Mouse (Mus musculus) NIH3T3 (cell line): Measurements from ENCODE around the gene Psmd12.

Experiments used
- DNase-seq: peaks from one replicate; pipeline ENCODE4 v3.0.0-alpha.2; 2012; ENCODE audit warnings: low read depth

Gene Psmd12

GRCm38 (mm10) chr11:107479053-107479861, at the start of gene Psmd12:
TSS of gene Psmd12 (plus strand) at chr11:107479484.
- DNase-seq, result peak; percentile 97

DNA sequence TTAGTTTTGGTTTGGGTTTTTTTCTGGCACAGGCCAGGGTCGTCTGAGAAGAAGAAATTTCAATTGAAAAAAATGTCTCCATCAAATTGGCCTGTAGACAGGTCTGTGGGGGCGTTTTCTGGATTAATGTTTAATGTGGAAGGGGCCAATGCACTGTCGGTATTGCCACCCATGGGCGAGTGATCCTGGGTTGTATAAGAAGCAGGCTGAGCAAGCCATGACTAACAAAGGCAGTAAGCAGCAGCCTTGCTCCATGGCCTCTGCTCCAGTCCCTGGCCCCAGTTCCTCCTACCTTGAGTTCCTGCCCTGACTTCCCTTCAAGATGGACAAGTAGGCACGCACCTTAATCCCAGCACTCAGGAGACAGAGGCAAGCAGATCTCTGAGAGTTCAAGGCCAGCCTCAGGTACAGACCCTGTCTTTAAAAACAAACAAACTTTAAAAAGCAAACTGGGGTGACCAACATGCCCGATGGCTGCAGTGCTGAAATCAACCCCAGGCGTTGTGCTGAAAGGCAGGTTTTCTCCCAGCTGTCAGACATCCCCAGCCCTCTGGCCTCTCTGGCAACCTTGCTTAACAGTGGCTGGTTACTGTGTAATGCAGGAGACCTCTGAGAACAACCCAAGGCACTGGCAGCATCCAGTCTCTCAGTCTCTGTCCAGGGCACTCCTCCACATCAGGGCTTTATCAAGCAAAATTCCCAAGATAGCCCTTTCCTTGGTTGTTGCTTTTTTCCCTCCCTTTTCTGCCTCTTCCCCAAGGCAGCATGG, 47.9 kb upstream of the Psmd12 start:
- no peak for DNase-seq

DNA sequence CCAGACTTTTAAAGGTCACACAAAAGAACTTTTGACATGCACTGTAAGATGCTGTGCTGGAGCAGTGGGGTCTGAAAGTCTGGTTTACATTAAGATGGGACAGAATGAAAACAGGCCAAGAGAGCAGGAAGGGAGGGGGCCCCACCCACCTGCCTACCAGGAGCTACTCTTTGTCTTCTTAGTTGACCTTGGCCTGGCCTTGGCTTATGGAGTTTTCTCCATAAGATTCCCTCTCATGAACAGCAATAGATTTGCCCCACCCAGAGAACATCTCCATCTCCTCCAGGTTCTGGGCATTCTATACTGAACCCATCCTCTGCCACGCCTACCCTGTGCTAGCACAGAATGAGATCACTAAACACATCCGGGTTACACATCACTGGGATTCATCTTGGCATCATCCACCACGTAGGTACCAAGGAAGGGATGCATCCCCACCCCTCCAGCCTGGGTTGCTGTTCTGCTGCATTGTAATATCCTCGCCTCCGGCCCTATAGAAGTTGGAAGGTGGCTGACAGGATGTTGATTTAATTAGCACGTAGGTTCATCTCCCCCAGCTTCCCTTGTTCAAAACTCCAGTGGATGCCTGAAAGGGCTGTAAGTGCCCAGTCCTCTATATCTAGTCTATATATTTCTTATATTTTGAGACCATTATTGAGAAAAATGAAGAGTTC, 43.4 kb upstream of the Psmd12 start:
- no peak for DNase-seq

GRCm38 (mm10) chr11:107437723-107438122, 41.6 kb upstream of the Psmd12 start:
- peak; percentile 71 for DNase-seq

GRCm38 (mm10) chr11:107438140-107438539, 41.1 kb upstream of the Psmd12 start:
- DNase-seq, result peak; percentile 75

GRCm38 (mm10) chr11:107441050-107441449, 38.2 kb upstream of the Psmd12 start:
- DNase-seq, result no peak

- no peak for DNase-seq
Measured at GRCm38 (mm10) chr11:107443121-107444095, 35.9 kb upstream of the Psmd12 start.

- DNase-seq, result no peak
Measured at GRCm38 (mm10) chr11:107445683-107446082, 33.6 kb upstream of the Psmd12 start.

GRCm38 (mm10) chr11:107446650-107447049, 32.6 kb upstream of the Psmd12 start:
- no peak for DNase-seq

GRCm38 (mm10) chr11:107447349-107447748, 31.9 kb upstream of the Psmd12 start:
- DNase-seq, result no peak

GRCm38 (mm10) chr11:107447915-107448314, 31.4 kb upstream of the Psmd12 start:
- no peak for DNase-seq

DNA sequence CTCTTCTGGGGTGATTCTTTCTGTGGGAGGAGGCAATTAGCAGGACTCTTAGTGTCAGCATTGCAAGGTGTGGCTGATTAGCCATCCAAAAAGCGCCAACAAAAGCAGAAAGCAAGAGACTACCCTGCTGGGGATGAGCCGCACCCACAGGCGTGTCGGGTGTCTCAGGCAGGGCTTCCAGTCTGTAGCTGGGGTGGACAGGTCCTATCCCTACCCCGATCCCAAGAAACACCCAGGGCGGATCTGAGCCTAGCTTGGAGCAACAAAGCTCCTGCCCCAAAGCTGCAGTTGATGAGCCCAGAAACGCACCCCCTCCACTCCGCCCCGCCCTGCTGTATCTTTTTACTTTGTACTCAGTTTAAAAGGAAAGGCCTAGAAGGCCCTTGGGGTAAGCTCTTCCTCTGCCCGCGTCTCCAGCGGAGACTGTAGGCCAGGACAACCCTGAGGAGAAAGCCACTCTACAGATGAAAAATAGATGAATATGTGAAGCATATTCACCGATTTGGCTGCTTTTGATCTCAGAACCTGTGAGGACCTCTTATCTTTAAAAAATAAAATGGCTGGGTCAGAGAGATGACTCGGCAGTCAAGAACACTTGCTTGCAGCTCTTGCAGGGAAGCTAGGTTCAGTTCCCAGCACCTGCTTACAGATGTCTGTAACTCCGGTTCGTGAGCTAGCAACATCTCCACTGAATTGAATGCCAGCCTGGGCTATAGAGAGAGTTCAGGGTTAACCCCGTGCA, 29.9 kb upstream of the Psmd12 start:
- no peak for DNase-seq

DNA sequence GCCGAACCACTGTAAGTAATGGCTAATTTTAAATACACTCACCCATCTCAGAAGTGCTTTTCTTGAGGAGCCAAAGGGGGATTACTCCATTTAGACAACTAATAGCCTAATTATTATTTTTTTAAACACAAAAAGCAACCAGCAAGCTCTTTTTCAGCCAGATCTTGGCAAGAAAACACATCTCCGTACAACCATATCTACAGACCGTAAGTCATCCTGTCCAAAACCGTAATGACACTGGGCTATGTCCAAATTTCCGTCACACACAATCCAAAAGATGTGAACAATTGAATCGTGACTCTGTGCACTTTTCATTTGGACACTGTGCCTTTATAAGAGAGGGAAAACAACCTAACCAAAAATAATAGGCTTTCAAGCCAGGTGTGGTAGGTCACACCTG, 29.2 kb upstream of the Psmd12 start:
- no peak for DNase-seq

GRCm38 (mm10) chr11:107451106-107451505, 28.2 kb upstream of the Psmd12 start:
- peak; percentile 57 for DNase-seq

DNA sequence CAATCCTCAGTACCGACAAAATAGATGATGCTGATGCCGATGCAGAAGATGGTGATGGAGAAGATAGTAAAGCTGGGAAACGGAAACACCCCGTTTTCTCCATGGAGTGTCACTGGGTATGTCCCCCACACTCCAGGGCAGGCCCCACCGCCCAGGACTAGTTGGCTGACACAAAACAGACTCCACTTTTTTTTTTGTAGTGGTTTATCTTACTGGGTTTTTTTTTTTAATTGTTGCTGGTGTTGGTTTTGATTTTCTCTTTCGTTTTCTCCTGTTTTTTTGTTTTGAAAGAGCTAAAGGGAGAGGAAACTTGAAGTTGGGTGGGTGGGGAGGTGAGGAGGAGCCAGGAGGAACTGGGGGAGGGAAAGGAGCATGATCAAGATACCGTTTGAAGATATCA, 27.2 kb upstream of the Psmd12 start:
- no peak for DNase-seq

DNA sequence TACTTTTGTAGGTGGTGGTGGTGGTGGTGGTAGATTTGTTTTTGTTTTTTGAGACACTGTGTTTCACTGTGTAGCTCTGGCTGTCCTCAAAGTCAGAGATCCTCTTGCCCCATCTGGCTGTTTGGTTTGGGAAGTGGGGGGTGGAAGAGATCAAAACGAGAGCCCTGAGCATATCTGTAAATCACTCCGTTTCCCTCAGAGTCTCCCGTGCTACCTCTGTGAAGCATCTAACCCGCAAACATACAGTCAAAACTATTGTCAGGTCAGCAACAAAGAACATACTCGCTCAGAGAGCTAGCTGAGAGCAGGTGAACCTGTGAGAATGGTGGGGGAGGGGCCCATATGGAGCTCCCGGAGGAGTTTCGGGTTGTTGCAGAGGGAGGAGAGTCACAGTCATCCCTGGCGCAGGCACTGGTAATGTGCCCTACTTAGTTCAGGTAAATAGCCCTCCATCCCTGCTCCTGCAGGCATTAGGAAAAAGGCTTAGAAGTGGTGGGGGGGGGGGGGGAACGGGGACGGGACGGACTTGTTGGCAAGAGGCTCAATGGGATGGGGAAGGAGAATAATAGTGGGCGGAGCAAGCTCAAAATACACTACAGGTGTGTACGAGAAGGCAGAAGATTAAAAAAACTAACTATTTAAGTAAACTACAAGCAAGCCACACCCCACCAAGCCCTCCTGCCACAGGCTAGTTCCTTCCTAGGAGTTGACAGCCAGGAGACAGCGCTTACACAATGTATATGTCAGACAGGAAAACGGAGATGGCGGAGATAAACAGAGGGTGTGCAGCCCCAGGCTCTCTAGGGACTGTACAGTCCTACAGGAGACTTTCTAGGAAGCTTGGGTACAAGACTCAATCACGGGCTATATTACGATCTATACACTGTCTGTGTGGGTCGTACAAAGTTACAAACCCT, 24.5 kb upstream of the Psmd12 start:
- DNase-seq, result no peak

GRCm38 (mm10) chr11:107457282-107457681, 22.0 kb upstream of the Psmd12 start:
- no peak for DNase-seq

GRCm38 (mm10) chr11:107458286-107458685, 21.0 kb upstream of the Psmd12 start:
- DNase-seq, result peak; percentile 60

DNA sequence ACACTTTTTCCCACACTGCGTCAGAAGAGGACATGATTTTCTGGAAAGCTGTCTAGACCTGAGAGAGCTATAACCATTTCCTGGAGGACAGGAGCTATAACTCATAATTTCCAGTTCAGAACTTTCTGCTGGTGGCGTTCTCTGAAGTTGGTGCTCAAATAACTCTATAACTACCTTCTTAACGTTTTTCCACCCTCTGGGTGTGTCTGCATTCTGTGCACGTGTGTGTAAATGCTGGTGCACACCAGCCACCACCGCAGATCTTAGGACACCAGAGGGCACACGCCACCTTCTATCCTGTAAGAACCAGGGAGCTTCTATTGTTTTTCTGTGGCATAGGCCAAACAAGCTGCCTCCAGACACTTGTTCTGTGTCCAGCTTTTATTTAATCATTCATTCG, 20.3 kb upstream of the Psmd12 start:
- no peak for DNase-seq

DNA sequence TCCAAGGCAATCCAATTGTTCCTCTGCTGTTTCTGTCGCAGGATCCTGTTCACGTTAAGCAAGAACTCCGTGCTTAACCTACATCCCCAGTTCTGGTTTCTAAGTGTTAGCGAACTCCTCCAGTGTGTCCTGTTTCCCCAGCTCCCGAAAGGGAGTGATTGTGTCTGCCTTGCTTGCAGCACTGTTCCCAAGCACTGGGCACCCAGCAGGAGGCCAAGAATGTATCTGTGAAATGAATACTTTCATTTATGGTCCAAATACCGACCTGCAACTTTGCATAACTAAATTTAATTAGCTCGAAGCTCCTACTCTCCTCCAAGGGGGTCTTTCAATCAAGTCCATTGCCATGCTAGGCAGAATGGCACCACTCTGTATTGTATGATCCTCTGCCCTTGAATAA, 19.5 kb upstream of the Psmd12 start:
- DNase-seq, result no peak
